Mouse (Mus musculus) adrenal gland, postnatal 14 days (tissue): ENCODE measurements around the gene Smad6. TPM values are rescaled to one million over a fixed set of nuclear protein-coding genes. Genes with fewer than 3 reads are reported as not detected.

ENCODE experiments used
- DNase-seq: peaks from one replicate; pipeline ENCODE4 v3.0.0; 2021; ENCODE audit warnings: mixed read lengths
- long read RNA-seq, 2 experiments: library from polyadenylated mRNA; stranded (forward); transcript quantifications; one replicate each; pipeline ENCODE4 v2.0.0; 2021
- total RNA-seq: library from RNA; stranded (reverse); gene quantifications from 2 replicates; pipeline ENCODE4 v1.2.3, GENCODE M21; 2021

Smad6 gene
- 11.1 and 12.0 TPM in 2 replicates for total RNA-seq
- long read RNA-seq, experiment 1, transcript Smad6-201 (4 exons, 2,971 nt) = major isoform, 28 of 31 reads
- long read RNA-seq, experiment 1, partial matches to known transcripts = 0 of 31 reads
- long read RNA-seq, experiment 1, other reads (novel, unspliced or antisense) = 3 of 31 reads
- long read RNA-seq, experiment 2, transcript Smad6-201 (4 exons, 2,971 nt) = major isoform, 19 of 23 reads
- long read RNA-seq, experiment 2, partial matches to known transcripts = 0 of 23 reads
- long read RNA-seq, experiment 2, other reads (novel, unspliced or antisense) = 4 of 23 reads

DNA sequence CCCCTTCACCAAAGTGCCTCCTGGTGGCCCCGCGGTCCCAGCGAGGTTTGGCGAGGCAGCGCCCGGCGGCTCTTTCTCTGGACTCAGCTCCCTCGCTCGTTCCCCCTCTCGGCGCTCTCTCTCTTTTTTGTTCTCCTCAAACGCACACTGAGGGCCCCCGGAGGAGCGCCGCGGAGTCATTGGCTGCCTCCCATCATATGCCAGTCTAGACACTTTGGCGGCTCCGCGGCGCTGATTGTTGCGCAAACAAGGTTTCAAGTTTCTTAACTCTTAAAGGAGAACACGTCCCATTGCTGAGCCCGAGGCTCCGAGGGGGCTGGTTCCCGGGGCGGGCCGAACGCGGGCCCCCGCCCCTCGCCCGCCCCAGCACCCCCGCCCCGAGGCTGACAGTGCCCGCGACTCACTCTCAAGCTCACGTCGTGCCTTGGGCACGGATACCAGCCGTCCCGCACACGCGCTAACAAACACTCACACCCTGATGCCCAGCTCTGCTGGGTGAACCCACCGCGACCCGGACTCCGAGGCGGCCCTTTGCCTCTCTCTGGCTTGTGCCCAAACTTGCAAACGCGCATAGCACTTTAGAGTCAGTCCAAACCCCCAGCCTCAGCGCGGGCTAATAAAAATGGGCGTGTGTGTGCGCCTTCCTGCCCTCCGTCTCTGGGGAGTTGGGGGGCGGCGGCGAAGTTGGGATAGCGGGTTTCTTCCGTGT, at the start of gene Smad6:
Smad6 (minus strand) TSS at position 207 of the 709 bp plus-strand sequence.
- peak; percentile 95 for DNase-seq

DNA sequence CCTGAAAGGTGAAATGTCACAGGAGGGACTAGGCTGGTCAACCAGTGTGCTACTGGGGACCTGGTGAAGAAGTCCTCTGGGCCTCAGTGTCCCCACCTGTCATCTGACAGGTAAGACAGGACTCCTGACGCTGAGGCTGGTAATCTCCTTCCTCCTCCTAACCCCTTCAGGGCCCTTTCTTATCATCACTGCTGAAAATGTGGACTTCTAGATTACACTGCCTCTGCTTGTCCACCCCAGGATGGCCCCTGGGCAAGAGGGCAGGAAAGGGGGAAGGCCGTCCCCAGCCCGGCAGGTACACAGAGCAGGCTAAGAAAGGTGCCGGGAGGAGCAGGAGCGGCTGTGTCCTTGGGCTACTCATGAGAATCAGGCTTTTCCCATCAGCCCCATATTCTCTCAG, 48.8 kb upstream of the Smad6 start:
- no peak for DNase-seq

DNA sequence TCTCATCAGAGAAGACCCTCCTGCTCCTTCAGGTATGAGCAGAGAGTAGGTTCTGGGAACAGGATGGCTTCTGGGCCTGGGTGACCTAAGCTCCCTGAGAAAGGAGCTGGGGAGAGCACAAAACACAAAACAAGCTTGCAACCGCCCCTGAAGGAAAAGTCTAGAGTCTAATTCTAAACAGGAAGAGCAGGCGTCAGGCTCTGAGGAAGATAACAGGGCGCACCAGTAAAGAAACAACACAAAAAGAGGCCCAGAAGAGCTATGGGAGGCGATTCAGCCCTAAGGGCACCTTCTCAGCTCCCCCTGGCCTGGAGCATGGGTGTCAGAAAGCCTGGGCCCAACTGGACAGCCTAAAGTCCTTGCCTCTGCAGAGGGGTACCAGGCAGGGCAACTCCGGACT, 47.3 kb upstream of the Smad6 start:
- DNase-seq = no peak

DNA sequence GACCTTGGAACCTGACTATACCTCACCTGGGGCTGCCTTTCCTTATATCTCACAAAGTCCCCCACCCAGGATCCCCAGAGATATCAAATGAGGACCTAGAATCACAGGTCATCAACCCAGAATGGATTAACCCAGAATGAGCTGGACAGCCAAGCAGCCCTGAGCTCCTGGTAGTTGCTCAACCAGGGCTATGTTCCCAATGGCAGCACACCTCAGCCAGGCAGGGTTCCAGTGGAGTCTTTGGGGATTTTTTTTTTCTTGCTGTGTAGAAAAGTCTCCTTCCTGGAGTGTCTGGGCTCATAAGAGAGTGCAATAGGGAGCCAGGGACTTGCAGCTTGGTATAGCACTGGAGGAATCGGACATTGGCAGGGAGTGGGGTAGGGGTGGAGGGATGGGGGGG, 46.7 kb upstream of the Smad6 start:
- peak; percentile 31 for DNase-seq

DNA sequence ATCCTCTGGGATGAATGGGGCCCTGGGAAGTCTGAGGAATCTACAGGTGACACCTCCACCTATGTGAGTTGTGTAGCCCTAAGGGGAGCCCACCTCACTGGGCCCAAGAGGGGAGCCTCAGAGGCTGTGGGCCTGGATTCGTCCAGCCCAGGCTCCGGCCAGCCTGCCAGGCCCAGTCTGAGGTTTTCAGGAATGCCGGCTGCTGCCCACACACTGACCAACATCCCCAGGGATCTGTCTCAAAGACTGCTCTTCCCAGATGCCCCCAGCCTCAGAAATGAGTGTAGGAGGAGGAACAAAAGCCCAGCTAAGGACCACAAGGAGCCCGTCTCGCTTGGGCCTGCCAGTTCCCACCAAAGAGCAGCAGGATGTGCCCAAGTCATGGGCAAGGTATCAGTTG, 45.9 kb upstream of the Smad6 start:
- DNase-seq = no peak

DNA sequence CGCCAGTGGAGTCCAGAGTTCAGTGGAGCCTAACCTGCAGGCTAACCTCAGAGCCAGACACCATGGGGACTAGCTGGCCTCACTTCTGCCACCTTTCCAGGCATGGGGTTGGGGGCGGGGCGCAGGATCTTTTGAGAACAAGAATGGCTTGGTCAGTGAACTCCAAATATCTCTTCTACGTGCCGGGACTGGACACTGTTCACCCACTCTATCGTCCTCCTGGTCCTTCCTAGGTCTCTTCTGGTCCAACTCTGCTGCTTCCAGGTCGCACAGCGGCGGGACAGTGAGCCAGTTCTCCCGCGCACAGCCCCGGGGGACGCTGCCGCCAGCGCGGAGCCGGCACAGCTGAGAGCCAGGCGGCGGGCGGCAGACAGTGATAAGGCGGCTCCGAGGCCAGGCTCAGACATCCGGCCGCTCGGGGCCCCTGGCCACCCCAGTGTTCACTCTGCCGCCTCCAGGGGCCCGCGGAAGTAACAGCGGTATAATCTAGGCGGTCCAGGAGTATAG, 38.2 kb upstream of the Smad6 start:
- peak; percentile 77 for DNase-seq

DNA sequence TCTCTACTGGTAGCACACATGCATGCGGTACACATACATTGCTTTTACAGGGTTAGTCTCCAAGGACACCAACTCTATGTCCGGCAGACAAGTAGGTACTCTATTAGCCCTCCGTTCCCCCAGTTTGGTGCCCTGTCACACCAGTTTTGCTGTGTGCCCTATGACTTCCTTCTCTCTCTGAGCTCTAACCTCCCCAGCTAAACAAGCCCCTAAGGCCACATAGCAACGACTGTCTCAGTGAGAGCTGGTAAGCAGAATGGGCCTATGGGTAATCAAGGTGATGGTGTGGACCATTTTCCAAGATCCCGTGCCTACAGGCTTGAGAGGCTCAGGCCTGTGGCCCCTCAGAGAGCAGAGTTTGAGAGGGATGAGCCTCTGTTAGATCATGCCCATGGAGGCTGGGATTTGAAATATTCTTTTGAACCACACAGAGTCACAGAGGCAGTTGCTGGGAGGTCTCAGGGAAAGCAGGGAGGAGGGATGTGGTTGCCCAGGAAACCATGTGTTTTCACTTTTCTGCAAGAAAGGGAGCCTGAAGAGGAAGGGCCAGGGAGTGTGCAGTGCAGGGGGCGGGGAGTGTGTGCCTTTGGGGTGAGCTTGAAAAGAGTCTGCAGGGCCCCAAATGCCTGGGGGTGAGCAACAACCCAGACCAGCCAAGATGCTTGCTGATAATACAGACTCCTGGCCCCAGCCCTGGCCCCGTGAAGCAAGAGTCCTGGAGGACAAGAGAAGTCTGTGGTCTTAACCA, 36.2 kb upstream of the Smad6 start:
- no peak for DNase-seq

DNA sequence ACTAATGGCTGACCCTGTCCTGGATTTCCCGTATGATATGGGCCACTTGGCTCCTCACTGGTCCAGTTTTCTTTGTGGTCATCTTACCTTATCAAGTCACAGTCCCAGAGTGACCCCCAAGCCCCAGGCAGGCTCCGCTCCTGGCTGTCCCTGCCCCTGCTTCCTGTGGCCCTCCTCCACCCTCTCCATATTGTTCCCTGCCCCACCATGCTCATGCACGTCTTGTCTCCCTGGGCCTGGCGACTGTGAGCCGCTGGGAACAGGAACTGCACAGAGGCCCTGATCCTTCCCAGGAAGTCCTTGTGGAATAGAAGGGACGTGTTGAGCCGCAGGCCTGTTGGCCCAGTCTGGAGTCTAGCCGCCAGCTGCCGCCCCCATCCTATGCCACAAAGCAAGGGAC, 33.3 kb upstream of the Smad6 start:
- no peak for DNase-seq

DNA sequence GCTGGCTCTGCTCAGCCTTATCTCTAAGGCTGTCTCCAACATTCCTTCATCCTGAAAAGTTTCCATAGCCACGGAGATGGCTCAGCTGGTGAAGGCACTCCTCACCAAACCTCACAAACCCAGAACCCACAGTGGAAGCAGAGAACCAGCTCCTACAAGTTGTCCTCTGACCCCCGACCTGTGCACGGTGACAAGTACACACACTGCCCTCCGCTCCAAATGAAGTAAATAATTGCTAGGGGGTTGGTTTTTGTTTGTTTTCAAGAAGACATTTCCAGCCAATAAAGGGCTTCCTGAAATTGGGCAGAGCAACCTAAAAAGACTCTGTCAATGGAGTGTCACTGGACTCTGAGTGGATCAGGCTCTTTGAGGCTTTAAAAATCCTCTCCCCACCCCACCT, 31.9 kb upstream of the Smad6 start:
- no peak for DNase-seq

DNA sequence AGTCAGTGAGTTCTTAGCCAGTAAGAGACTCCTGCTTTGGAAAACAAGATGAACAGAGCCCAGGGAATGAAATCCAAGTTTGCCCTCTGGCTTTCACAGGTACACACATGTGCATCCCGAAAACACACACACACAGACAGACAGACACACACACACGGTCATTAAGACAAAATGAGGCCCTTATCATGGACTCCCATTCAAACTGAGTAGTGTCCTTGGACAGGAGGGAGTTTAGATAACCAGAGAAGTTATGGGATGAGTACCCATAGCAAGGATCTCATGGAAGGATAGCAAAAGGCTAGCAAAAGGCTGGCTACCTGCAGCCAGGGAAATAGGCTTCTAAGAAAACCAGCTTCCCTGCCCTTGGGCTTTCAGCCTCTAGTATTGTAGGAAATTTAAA, 29.4 kb upstream of the Smad6 start:
- no peak for DNase-seq

DNA sequence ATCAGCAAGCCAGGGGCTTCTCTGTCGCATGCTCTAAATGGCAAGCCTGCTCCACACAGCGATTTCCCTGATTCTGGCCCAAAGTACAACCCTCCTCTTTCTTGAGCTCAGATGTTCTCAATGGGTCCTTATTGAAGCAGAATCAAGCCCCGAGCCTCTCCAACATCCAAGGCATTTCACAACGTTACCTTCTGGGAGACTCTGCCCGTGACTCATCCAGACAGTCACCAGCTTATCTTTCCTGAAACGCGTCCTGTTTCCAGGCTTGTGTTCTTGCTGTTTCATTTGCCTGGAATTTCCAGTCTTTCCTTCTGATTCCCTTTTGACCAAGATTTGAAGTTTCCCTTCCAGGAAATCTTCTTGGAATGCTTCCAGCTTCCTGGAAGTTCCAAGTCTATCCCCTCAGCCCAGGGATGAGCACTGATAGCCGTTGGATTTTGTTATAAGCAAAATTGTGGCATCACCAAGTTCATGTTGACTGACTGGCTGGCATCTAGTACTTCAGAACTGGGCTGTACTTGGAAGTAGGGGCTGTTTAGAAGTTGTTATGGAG, 28.7 kb upstream of the Smad6 start:
- peak; percentile 75 for DNase-seq

DNA sequence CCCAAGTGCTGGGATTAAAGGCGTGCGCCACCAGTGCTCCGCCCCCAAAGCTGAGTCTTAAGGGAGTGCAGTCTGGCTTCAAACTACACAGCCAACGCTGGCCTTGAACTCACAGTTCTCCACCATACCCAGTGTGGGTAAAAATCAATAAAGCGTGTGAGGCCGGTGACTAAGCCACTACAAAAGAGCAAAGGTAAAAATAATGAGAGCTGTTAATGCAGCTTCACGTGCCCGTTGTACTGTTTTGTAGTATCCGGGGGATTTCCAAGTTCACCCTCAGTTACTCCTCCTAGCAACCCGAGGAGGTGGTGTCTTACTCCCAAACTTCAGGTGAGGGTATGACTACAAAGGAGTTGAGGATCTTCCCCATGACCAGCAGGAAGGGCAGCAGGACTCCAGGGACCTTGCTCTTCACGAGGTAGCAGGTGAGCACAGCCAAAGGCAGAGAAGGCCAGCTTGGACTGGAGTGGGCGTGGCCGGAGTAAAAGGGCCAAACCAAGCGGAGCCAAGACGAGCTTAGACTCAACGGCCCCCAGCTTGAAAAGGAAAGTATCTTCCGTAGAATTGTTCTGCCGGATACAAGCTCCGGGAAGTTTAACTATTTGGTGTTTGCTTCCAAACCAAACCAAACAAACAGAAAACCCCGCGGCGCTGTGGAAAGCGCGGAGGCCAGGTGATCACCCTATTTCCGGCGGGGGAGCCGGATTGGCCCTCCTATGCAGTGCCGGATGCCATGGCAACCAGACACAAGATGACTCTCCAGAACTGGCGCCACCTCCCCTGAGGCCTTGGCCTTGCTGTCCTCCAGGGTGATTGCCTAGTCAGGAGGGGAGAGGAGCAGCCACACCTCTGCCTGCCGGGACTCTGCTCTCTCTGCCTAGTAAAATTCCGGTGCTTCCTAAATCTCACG, 27.9 kb upstream of the Smad6 start:
- peak; percentile 92 for DNase-seq

DNA sequence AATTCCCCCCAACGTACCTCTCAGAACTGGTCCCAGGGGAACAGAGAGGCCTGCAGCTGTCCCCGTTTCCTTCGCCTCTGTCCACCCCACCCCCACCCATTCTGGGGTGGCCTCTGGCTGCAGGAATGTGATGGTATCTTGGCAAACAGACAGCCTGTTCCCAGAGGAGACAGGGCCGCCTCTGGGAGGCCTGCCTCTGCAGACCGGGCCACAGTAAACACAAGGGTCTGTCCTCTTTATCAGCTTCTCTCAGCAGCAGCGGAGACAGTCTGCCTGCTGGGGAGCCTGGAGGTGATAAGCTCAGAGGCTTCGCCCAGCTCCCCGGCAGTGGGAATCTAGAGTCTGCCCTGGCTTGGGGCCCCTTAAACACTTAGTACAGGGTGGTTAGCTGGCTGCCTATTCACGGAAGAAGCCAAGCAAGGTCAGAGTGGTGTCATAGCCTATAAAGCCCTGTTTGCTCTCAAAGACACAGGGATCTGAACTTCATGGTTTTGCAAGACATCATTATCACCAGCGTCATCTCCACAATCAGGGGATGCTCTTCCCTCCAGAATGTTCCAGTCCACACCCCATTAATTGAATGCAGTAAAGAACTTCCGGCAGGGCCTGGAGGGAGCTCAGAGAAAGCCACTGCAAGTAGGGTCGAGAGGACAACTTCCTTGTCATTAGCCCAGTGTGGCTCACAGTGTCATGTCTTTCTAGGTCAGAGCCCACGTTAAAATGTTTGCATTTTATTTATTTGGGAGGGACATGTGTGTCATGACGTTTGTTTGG, 23.4 kb upstream of the Smad6 start:
- peak; percentile 73 for DNase-seq

DNA sequence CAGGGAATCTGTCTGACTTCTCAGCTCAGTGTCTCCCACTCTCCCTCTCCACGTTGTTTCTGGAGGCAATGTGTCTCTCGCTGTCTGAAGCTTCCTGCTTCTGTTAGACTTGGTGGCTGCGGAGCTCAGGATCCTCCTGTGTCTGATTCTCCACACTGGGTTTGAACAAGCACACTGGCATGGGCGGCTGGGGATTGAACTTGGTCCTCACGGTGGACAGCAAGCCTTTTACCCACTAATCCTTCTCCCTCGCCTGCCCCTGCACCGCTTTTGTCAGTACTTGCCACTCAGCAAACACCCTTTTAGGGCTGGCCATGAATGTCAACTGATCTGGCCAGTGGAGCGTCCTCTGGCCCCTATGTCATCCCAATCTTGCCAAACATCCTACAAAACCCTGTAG, 22.5 kb upstream of the Smad6 start:
- DNase-seq = no peak

DNA sequence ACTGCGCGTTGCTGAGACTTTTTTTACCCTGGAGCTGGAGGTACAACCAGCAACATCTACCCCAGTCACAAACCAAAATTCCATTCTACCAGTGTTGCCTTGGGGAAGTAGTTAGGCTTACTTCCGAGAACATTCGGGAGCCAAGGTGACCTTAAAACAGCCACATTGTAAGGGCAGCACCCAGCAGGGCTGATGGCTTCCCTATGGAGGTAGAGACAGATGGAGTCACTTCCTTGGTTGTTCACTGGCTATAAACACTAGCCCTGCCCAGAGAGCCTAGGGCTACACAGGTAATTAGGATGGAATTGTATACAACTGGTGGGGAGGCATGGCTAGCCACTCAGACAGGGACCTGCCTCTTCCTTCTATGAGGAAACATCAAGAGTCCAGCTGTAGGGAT, 21.1 kb upstream of the Smad6 start:
- DNase-seq = no peak

DNA sequence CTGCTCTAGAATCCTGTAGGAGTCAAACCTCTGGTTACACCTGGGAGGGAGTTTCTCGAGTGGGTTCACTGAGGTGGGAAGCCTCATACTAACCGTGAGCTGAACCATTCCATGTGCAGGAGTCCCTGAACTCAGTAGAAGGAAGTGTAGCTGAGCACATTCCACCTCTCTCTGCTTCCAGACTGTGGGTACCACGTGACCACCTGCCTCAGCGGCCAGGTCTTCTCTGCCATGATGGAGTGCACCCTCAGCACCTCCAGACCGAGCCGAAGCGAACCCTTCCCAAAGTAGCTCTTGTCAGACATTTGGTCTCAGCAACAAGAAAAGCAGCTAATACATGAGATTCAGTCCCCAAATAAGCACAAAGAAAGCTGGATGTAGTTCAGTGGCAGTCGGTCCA, 20.4 kb upstream of the Smad6 start:
- no peak for DNase-seq

DNA sequence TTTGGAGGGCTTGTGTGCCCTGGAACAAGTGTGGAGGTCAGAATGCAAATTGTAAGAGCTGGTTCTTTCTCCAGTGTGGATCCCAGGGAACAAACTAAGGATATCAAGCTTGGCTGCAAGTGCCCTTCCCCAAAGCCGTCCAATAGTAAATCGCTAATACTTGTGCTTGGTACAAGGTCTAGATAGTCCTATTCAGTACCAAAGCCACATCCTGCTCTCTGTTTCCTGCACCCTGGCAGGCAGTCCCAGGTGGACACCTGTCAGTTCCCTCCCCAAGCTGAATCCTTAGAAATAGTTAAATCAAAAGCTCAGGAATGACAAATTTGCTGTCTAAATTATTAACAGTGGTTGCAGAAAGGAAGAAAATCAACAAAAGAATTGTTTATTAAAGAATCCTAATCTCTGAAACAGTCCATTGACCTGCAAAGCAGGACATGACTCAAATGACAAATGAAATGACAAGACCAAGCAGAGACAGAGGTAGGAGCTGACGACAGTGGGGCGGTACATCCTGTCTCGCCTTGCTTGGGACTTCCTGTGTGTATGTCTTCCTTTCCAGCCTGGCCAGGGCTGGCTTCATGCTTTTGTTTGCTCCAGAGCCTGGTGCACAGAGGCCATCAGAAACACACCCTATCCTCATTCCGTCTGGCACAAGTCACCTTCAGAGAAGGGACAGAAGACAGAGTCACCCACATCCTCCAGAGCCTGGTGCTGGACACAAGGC, 8.2 kb upstream of the Smad6 start:
- peak; percentile 37 for DNase-seq

DNA sequence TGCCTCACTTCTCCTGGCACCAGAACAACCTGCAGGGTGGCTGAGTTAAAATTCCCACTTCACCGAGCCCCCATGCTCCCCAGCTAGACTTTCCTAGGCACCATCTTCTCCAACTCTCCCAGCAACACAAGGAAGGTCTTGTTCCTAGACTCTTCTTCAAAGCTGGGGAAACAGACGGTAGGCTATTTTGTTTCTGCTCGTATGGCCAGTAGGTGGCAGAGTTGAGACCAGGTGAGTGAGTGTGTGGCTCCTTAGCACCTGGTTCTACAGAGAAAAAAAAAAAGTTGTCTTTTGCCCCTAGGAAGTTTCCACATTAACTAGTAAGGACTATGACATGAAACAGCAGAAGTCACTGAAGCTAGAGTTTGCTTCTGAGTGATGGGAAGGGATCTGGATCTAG, 3.7 kb upstream of the Smad6 start:
- DNase-seq = peak; percentile 68

DNA sequence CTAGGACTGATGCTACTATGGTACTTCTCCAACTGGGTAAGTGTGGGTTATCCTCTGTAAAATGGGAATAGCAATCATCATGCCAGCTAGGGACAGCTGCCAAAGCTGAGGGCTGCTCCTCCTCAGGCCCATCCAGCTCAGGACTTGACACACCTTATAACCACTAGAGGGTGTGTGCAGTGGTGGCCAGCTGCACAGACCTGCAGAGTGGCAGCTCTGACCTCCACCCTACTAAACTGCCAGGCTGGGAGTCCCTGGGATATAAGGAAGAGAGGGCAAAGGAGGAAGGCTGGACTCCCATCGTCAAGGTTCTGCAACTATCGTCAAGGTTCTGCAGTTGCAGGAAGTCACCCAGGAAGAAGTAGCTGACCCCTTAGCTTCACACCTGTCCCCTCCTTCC, 3.1 kb upstream of the Smad6 start:
- DNase-seq = no peak
